Mouse (Mus musculus) adrenal gland, adult 18-20 months (tissue): Measurements from ENCODE around the gene Cela1. TPM values are rescaled to one million over a fixed set of nuclear protein-coding genes. Genes with fewer than 3 reads are reported as not detected.

Experiments used
- DNase-seq, 2 experiments: peaks; one replicate each; pipeline ENCODE4 v3.0.0; 2021 to 2022; ENCODE audit warnings: low spot score in 2 of 2
- long read RNA-seq, 2 experiments: library from polyadenylated mRNA; stranded (forward); transcript quantifications; one replicate each; pipeline ENCODE4 v2.0.0; 2021
- total RNA-seq, 2 experiments: library from RNA; stranded (reverse); gene quantifications; 1 replicate in 1 of 2; 2 replicates in 1 of 2; pipeline ENCODE4 v1.2.3; 2021

Cela1 gene
- 10 to 100 TPM; 46.7 to 87.1 TPM for total RNA-seq
- long read RNA-seq, experiment 1, transcript Cela1-201 (8 exons, 1,108 nt) = major isoform, 12 of 27 reads
- long read RNA-seq, experiment 1, partial matches to known transcripts = 15 of 27 reads
- long read RNA-seq, experiment 1, other reads (novel, unspliced or antisense) = 0 of 27 reads
- long read RNA-seq, experiment 2, transcript Cela1-201 (8 exons, 1,108 nt) = major isoform, 40 of 113 reads
- long read RNA-seq, experiment 2, partial matches to known transcripts = 69 of 113 reads
- long read RNA-seq, experiment 2, other reads (novel, unspliced or antisense) = 3 of 113 reads

DNA sequence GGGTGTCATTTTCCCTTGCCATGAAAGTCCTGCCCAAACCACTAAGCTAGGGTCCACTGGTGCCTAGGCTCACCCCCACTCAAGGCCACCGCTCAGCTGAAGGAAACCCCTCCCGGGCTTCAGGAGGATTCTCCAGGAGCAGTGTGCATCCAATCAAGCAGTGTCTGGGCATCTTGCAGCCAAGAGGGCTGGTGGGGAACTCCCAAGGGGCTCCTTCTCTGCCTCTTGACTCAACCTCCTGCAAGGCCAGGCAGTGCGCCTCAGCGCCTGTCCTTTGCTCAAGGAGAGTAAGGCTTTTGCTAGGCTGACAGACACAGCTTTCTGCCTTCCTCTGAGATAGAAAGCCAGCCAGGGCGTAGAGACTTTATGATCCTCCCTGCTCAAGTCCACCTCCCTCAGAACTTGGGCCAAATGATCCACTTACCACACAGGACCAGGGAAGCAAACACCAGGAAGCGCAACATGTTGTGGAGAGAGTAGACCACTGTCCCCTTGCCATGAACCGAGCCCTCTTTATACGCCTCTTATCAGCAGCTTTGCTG lies at the start of gene Cela1:
Gene Cela1, minus strand, starts transcription at position 492 of the 542 bp plus-strand sequence.
- DNase-seq = peak in 1 of 2 experiments; percentile 36

DNA sequence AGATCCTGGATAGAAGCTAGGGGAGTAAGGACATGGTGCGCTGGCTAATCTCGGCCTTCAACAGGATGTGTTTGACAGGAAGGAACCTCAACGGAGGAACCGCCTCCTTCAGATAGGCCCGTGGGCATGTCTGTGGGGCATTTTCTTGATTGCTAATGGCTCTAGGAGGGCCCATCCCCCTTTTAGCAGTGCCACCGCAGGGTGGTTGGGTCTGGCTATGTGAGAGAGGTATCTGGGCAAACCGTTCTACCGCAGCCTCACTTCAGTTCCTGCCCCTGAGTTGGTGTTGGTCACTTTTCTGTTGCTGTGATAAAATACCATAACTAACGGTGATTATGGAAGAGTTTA lies 48.2 kb upstream of the Cela1 start:
- no peak for DNase-seq

DNA sequence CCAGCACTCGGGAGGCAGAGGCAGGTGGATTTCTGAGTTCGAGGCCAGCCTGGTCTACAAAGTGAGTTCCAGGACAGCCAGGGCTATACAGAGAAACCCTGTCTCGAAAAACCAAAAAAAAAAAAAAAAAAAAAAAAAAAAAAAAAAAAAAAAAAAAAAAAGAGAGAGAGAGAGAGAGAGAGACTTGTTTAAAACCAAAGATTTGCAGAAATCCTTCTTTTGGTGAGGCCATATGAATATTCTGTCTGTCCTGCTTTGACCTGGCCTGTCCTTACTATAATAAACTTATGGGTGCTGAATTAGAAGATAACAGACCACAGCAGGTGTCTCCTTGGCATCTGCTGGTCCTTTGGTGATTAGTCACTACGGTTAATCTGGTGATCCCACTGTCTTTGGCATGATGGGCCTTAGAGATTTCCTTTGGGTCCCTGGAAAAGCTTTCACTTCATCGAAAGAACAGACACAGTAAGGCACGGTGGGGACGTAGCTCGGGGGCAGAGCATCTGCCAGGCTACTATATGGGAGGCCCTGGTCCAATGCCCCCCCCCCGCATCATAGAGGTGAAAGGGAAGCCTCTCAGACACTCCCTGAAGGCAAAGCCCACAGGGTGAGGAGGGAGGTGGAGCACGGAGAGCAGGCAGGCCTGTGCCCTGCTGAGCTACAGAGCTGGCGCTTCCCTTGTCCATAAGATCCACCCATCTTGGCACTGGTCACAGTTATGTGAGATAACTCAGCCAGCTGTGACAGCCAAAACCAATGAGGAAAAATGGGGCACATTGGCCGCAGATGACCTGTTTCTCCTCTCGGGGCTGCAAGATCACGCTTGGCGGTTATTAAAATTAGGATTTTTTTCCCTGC lies 47.6 kb upstream of the Cela1 start:
- no peak for DNase-seq

DNA sequence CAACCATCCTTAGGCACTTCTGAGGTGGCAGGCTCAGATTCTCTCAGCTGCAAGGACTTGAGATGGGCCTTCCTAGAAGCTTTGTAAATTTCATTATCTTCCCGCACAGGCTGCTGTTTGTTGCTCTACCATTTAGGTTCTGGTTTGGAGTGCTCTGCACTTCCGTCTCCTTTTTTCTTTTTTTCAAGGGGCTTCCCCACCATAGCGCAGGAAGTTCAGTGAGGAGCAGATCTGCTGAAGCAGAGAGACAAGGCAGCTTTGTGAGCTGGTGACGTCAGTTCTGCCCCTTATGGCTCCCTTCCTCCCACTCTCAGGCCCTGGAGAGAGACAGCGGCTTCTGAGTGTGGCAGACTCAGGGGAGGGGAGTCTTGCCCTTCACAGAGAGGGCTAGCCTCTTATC lies 44.9 kb upstream of the Cela1 start:
- no peak for DNase-seq

DNA sequence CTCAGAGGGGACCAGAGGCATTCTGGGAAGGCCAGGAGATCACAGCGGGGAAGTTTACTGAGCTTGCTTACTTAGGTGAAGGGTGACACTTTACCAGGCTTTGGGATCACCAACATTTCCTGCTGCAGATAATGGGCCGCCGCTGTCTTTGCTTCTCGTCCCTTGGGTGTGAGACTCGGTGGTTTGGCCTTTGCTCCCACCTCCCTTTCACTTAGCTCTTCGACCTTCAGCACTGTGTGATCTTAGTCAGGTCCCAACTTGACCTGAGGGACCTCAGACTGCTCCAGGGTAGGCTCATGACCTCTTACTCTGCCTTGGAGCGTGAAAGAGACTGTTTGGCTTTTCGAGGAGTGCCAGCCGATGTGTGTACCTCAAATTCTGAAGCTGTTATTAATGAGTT lies 43.4 kb upstream of the Cela1 start:
- no peak for DNase-seq

DNA sequence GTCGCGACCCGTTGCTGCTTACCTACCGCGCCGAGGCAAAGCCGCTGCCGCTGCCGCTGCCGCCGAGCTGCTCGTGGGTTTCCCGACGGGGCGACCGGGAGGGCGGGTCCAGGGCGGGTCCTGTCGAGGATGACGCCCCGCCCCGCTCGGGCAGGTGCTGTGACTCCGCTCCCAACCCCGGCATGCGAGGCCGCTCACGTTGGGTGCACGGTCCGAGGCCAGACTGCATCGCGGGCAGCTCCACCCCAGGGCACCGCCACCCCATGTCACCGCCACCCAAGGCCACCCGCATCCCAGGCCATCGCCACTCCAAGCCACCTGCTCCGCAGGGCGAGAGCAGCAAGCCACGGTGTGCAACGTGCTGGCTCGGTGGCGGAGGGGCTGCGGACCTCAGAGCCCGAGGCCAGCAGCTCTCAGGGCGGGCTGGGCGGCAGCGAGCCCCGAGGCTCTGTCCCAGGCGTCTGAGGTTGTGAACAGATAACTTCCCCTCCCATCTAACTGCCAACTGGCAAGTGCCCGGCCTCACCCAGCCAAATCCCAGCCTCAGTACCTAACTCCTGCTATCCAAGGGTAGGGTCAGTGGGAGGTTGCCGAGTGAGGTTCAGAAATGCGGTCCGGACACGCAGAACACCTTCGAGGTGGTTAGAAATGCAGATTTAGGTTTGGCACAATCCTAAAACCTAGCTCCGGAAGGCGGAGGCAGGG lies 41.7 kb upstream of the Cela1 start, which contains the start of gene Galnt6:
Gene Galnt6, minus strand, starts transcription at position 96 of the 705 bp plus-strand sequence.
- peak in 1 of 2 experiments; percentile 34 for DNase-seq

DNA sequence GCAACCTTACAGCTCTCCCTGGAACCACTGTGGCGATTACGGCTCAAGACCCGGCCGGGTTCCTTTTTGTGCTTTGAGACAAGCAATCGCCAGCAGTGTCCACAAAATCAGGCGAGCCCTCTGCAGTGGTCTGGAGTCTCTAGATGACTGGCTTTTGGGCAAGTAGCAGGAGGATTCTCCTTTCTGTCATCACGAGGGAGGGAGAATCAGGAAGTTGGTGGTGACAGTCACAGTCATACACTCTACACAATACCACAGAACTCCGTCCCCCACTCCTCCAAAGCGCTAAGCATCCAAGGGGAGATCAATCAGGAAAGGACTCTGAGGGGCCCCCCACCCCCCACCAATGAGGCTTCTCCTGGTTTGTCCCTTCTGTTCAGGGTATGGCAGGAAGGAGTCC lies 40.9 kb upstream of the Cela1 start:
- no peak for DNase-seq

DNA sequence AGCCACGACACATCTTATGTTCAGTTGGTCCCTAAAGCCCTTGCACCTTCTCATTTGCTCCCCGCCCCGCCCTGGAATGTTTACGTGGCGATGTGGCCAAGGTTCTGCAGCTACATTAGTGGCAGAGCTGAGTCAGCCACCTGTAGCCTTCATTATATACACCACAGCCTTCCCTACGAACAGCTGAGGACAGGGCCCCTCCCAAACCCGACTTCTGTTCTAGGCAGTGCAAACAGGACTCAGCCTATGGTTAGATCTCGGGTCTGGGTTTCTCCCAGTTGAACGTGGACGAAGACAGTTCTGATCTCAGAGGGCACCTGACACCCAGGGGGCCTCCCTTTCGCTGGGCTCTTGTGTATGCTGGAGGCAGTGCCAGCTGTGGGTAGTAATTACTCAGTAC lies 40.1 kb upstream of the Cela1 start:
- DNase-seq = no peak

DNA sequence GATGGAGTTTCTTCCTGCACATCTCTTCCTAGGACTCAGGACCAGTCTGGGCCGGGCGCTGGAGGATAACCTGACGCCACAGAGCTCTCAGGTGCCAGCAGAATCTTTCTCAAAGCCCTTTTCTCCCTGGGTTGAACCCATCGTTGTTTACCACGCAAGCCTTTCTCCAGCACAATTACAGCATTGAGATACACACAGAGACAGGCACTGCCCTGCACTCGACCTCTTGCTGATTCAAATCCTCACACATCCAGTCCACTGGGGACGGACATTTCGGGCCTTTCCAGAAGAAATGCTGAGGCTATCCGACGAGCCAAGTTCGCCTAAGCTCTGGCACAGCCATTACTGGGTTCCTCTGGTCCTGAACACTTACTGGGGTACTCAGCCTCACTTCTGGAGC lies 39.0 kb upstream of the Cela1 start:
- DNase-seq = no peak

DNA sequence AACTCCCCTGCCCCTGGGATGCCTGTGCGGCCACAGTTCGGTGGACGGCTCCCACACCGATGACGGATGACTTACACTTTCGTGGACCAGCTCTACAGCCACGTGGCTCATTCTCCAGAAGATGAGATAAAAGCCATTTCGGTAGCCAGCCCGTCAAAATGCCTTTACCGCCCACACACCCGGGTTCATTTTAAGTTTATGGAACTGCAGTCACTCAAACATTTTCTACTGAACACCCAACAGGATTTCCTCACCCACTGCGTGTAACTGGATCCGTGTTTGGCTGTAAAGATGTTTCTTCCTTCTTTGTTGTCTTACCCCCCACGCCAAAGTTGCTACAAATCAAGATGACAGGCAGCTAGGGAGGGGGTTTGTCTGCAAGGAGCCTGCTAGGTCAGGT lies 35.8 kb upstream of the Cela1 start:
- DNase-seq = no peak

DNA sequence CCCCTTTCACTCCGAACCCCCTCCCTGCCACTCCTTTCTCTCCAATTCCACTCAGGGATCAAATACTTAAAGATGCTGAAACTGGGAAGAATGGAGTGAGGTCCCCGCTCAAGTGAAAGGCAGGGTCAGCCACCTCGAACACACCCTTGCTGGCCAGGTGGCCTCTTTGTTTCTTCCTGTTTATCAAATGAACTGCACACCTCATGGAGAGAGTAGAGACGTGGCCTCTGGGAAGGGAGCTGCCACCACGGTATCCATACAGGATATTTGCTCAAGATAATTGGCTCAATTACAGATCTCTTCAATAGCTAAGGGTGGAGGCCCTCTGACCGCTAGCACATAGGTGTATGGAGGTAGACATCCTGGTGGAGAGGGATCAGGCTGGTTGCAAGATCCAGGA lies 34.8 kb upstream of the Cela1 start:
- no peak for DNase-seq

DNA sequence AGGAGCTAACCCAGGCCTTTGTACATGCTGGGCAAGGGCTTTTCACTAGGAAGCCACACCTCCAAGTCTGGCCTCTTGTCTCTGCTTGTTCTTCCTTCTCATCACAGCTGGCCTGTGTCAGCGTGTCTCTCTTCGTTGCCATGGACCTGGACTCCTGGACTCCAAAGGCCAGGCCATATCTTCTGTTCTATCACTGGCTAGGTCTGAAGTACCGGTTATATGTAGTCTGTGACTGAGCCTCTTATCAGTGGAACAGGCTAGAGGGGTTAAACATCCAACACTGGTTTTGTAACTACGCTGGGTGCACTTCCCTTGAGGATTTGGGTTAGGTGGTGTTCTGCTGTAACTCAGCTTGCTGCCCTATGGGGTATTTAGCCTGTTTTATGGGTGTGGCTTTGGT lies 34.3 kb upstream of the Cela1 start:
- DNase-seq = no peak

DNA sequence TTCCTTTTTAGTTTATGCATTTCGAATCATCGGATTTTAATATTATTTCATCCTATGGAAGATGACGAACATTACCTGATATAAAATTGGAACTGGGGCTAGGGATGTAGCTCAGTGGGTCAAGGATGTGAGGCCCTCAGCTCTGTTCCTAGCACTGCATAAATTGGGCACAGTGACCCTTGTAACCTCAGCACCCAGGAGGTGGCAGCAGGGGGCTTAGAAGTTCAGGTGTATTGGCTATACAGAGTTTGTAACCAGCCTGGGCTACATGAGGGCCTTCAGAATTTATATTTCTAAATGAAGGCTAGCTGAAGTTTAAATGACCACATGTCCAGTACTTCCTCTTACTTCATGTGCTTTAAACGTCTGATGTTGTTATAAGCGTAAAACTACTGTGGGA lies 33.7 kb upstream of the Cela1 start:
- DNase-seq = no peak

DNA sequence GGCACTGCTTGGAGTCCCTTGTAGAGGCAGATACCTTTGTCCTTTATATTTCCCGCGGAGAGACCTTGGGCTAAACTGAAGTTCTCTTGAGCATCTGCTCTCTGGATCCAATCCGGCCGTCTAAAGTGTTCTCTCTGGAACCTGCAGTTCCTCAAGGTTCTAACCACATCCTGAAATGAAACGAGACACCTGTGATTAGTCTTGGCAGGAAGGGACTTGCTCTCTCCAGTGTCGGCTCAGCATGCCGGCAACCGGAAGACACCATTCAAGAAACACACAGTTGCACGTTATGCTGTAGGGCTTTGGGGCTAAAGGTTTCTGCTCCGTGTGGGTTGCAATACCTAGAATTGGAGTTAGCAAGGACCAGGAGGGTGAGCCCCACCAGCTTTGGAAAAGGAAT lies 32.3 kb upstream of the Cela1 start:
- no peak for DNase-seq

DNA sequence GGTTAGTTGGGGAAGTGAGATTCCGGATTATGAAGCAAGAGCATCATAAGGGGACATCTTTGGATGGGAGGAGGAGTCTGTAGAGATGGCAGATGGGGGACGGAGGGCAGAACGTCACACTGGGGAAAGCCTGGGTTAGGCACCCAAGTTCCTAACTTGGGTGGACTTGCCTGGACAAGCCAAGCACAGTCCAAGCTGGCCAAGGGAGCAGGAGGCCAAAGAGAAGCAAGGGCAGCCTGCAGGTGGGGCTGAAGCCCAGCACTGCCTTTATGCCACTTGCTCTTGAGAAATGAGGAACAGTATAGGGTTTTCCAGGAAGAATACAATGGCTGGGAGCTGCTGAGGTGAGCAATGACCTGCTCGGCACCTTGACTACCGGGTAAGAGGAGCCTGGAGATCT lies 31.5 kb upstream of the Cela1 start:
- no peak for DNase-seq

DNA sequence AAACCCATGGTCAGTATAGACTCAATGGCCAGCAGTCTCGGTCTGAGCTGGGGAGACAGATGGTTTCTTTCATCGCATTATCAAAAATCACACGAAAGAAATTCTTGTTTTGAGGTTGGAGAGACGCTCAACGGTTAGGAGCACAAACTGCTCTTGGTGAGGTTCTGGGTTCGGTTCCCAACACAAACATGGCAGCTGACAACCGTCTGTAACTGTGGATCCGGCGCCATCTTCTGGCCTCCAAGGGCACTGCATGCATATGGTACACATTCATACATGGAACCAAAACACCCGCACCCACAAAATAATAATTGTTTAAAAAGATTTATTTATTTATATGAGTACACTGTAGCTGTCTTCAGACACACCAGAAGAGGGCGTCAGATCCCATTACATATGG lies 30.9 kb upstream of the Cela1 start:
- DNase-seq = no peak

DNA sequence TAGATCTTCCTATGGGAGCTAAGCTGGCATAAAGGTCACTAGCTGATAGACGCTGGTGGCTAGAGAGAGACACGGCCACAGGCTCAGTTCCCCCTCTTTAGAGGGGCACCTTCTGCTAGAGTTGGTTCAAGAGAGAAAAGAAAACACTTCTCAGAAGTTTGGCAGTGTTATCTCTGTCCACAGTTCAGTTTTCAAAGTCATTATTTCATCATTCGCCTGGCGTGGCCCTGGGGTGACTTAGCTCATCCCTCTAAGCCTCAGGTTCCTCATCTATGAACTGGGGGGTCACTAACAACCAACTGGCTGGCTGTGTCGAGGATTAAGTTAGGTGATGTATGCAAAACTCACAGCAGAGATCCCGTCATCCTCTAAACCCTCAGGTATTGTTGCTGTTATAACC lies 30.2 kb upstream of the Cela1 start:
- DNase-seq = no peak

DNA sequence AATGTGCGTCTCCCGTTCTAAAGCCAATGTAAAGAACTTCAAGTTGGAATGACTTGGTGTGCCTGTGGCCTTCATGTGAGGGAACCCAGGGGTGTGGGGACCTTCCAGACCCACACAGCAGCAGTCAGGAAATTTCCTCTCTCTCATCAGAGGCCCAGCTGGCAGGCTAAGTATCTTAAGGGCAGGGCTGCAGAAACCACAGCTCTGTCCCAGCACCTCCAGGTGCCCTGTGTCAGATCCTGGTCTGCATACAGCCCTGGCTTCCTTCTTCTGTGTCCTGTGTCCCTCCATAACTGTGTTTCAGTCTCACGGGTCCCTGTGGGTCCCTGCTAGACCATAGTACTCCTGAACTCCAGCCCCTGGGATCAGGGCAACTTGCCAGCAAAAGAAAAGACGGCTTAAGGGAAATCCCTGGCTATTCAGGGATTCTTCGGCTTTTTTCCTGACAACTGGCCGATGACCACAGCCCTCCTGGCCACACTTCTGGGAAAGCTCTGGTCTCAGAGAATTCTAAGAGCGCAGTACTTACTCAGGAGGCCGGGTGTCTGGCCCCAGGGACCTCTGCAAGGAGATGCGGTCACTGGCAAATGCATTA lies 27.8 kb upstream of the Cela1 start:
- no peak for DNase-seq

DNA sequence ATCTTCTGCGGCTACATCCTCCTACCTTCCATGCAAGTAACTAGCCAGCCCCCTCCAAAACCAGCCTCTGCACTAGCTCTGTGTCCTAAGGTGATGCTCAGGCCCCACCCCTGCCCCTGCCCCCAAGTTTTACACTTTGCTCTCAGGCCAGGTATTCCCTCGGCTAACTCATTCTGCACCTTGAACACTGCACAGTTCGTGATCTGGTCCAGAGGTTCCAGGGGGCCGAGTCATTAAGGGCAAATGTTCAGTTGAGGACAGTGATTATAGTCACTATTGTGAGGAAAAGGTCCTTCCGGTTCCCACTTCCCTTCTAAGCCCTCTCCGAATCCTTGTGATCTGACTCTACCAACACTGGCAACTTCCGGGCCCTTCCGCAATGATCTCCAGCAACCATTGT lies 26.7 kb upstream of the Cela1 start:
- DNase-seq = no peak

DNA sequence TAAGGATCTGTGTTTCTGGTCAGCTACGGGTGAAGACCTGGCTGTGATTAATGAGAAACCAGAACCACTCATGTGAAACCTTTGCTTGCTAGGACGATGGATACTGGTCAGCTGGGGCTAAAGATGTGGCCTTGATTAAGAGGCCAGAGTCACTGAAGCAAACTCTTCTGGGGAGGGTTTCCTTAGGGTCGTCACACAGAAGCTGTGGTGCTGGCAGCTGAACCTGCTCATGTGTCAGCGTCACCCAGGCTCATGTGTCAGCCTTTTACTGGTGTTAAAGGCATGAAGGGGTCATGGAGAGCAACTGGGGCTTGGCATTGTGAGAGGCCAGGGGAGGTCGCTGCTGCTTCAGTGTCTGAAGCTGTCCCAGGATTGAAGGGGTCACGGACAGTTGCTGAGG lies 23.1 kb upstream of the Cela1 start:
- no peak for DNase-seq

DNA sequence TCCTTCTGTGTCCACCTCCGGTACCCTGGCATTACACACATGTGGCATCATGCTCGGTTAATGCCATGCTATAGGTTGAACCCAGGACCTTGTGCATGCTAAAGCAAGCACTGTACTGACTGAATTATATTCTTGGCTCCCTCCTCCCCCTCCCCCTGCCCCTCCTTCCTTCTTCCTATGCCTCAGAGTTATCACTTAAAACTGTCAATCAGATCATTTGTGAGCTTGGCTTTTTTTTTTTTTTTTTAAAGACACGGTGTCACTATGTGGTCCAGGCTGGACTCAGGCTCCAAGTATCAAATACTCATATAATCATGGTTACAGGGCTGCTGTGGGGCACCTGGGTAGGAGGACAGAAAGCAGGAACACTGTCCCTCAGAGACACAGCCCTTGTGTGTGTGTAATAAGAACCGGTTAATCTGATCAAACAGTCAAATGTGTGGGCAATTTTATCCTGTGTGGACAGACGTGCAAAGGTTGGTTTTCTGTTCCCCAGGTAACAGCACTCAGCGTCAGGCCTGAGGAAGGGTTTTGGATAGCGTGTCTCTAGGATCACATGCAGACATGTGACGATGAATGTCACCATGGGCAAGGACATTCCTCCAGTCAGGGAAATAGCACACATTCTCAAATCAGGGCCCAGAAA lies 20.8 kb upstream of the Cela1 start:
- no peak for DNase-seq
